Mouse (Mus musculus): ENCODE results near the gene Ablim2. TPM values are rescaled to one million over a fixed set of nuclear protein-coding genes. Genes with fewer than 3 reads are reported as not detected.

The Ablim2 gene
- total RNA-seq, 1 experiment = 1.6 TPM

GRCm38 (mm10) chr5:35788719-35789118 is 31.0 kb downstream of the Ablim2 start:
- Histone ChIP-seq H3K9ac (ENCODE audit: insufficient read depth, low read depth, low read length, poor library complexity, severe bottlenecking) (no peak overlapping the region), H3K27ac (ENCODE audit: insufficient read depth, low read depth, low read length, poor library complexity, severe bottlenecking) (no peak overlapping the region), H3K4me1 (ENCODE audit: control insufficient read depth in 2 of 2, insufficient read depth in 2 of 2, low read length in 2 of 2, poor library complexity in 1 of 2) (peaks cover 8 to 17% of the 10 kb centered on the region in 2 experiments; a peak in 2 of 4 replicates), H3K36me3 (ENCODE audit: control insufficient read depth, insufficient read depth, low read length, poor library complexity, severe bottlenecking) (no peaks in the 10 kb centered on the region), H3K4me3 (ENCODE audit: insufficient read depth in 1 of 2, low read depth in 1 of 2, low read length in 2 of 2, poor library complexity in 1 of 2, severe bottlenecking in 1 of 2) (no peak overlapping the region), H3K9me3 (ENCODE audit: control insufficient read depth, insufficient read depth, low read depth, low read length) (no peaks in the 10 kb centered on the region)
- in situ Hi-C loops (cut with MboI; ENCODE audit: low sequenced_read_pairs in 2 of 2, unreplicated experiment in 2 of 2) = no loop called here
- no peak for DNase-seq (ENCODE audit: low read depth, low spot score)
- TF ChIP-seq MAFK (IDR thresholded peaks at IDR 0.05; ENCODE audit: insufficient read depth, low read depth, low read length) (no peak), ZNF384 (IDR thresholded peaks at IDR 0.05; ENCODE audit: low read depth, low read length) (no peak), HCFC1 (IDR thresholded peaks at IDR 0.05; ENCODE audit: borderline replicate concordance, insufficient read depth, low read length) (no peak), ZC3H11A (IDR thresholded peaks at IDR 0.05; ENCODE audit: borderline replicate concordance, low read depth, low read length) (no peak), CHD2 (IDR thresholded peaks at IDR 0.05; ENCODE audit: low read depth, low read length) (no peak)

GRCm38 (mm10) chr5:35789697-35790096 is 32.0 kb downstream of the Ablim2 start:
- no peak for TF ChIP-seq HCFC1 (IDR thresholded peaks at IDR 0.05; ENCODE audit: borderline replicate concordance, insufficient read depth, low read length)
- no peak for TF ChIP-seq ZNF384 (IDR thresholded peaks at IDR 0.05; ENCODE audit: low read depth, low read length)
- no peak for TF ChIP-seq MAFK (IDR thresholded peaks at IDR 0.05; ENCODE audit: insufficient read depth, low read depth, low read length)
- no peak for TF ChIP-seq ZC3H11A (IDR thresholded peaks at IDR 0.05; ENCODE audit: borderline replicate concordance, low read depth, low read length)
- TF ChIP-seq CHD2 (IDR thresholded peaks at IDR 0.05; ENCODE audit: low read depth, low read length) = no peak
- Histone ChIP-seq H3K9ac (ENCODE audit: insufficient read depth, low read depth, low read length, poor library complexity, severe bottlenecking) (peak overlapping the region; percentile 83; the same call in 1 of the 2 replicates), H3K36me3 (ENCODE audit: control insufficient read depth, insufficient read depth, low read length, poor library complexity, severe bottlenecking) (no peaks in the 10 kb centered on the region), H3K27ac (ENCODE audit: insufficient read depth, low read depth, low read length, poor library complexity, severe bottlenecking) (peak overlapping the region; percentile 37; the same call in 1 of the 2 replicates), H3K4me3 (ENCODE audit: insufficient read depth in 1 of 2, low read depth in 1 of 2, low read length in 2 of 2, poor library complexity in 1 of 2, severe bottlenecking in 1 of 2) (peak overlapping the region in 1 of 2 experiments; percentile 74; a peak in 1 of 4 replicates), H3K9me3 (ENCODE audit: control insufficient read depth, insufficient read depth, low read depth, low read length) (no peaks in the 10 kb centered on the region), H3K4me1 (ENCODE audit: control insufficient read depth in 2 of 2, insufficient read depth in 2 of 2, low read length in 2 of 2, poor library complexity in 1 of 2) (peaks cover 8 to 17% of the 10 kb centered on the region in 2 experiments; a peak in 2 of 4 replicates)
- DNase-seq (ENCODE audit: low read depth, low spot score) = no peak
- in situ Hi-C loops (cut with MboI; ENCODE audit: low sequenced_read_pairs in 2 of 2, unreplicated experiment in 2 of 2) = no loop called here

GRCm38 (mm10) chr5:35790387-35791065 is 32.8 kb downstream of the Ablim2 start:
- Histone ChIP-seq H3K27ac (ENCODE audit: insufficient read depth, low read depth, low read length, poor library complexity, severe bottlenecking) (peak overlapping the region; percentile 37), H3K9ac (ENCODE audit: insufficient read depth, low read depth, low read length, poor library complexity, severe bottlenecking) (peak overlapping the region; percentile 83), H3K9me3 (ENCODE audit: control insufficient read depth, insufficient read depth, low read depth, low read length) (no peaks in the 10 kb centered on the region), H3K36me3 (ENCODE audit: control insufficient read depth, insufficient read depth, low read length, poor library complexity, severe bottlenecking) (no peaks in the 10 kb centered on the region), H3K4me1 (ENCODE audit: control insufficient read depth in 2 of 2, insufficient read depth in 2 of 2, low read length in 2 of 2, poor library complexity in 1 of 2) (peaks cover 7 to 17% of the 10 kb centered on the region in 2 experiments; a peak in 2 of 4 replicates), H3K4me3 (ENCODE audit: insufficient read depth in 1 of 2, low read depth in 1 of 2, low read length in 2 of 2, poor library complexity in 1 of 2, severe bottlenecking in 1 of 2) (peak overlapping the region; percentile 56 to 74)
- TF ChIP-seq ZNF384 (IDR thresholded peaks at IDR 0.05; ENCODE audit: low read depth, low read length) (no peak), MAFK (IDR thresholded peaks at IDR 0.05; ENCODE audit: insufficient read depth, low read depth, low read length) (no peak), ZC3H11A (IDR thresholded peaks at IDR 0.05; ENCODE audit: borderline replicate concordance, low read depth, low read length) (no peak), CHD2 (IDR thresholded peaks at IDR 0.05; ENCODE audit: low read depth, low read length) (no peak), HCFC1 (IDR thresholded peaks at IDR 0.05; ENCODE audit: borderline replicate concordance, insufficient read depth, low read length) (no peak)
- peak; percentile 65 for DNase-seq (ENCODE audit: low read depth, low spot score)
- in situ Hi-C loops (cut with MboI; ENCODE audit: low sequenced_read_pairs in 2 of 2, unreplicated experiment in 2 of 2) = no loop called here

- DNase-seq (ENCODE audit: low read depth, low spot score) = no peak
- Histone ChIP-seq H3K4me3 (ENCODE audit: insufficient read depth in 1 of 2, low read depth in 1 of 2, low read length in 2 of 2, poor library complexity in 1 of 2, severe bottlenecking in 1 of 2) (no peak overlapping the region), H3K36me3 (ENCODE audit: control insufficient read depth, insufficient read depth, low read length, poor library complexity, severe bottlenecking) (no peaks in the 10 kb centered on the region), H3K27ac (ENCODE audit: insufficient read depth, low read depth, low read length, poor library complexity, severe bottlenecking) (no peak overlapping the region), H3K9ac (ENCODE audit: insufficient read depth, low read depth, low read length, poor library complexity, severe bottlenecking) (no peak overlapping the region), H3K9me3 (ENCODE audit: control insufficient read depth, insufficient read depth, low read depth, low read length) (no peaks in the 10 kb centered on the region), H3K4me1 (ENCODE audit: control insufficient read depth in 2 of 2, insufficient read depth in 2 of 2, low read length in 2 of 2, poor library complexity in 1 of 2) (peaks cover 5 to 17% of the 10 kb centered on the region in 2 experiments; a peak in 2 of 4 replicates)
- TF ChIP-seq ZC3H11A (IDR thresholded peaks at IDR 0.05; ENCODE audit: borderline replicate concordance, low read depth, low read length) = no peak
- no peak for TF ChIP-seq HCFC1 (IDR thresholded peaks at IDR 0.05; ENCODE audit: borderline replicate concordance, insufficient read depth, low read length)
- TF ChIP-seq CHD2 (IDR thresholded peaks at IDR 0.05; ENCODE audit: low read depth, low read length) = no peak
- no peak for TF ChIP-seq MAFK (IDR thresholded peaks at IDR 0.05; ENCODE audit: insufficient read depth, low read depth, low read length)
- no peak for TF ChIP-seq ZNF384 (IDR thresholded peaks at IDR 0.05; ENCODE audit: low read depth, low read length)
- in situ Hi-C loops (cut with MboI; ENCODE audit: low sequenced_read_pairs in 2 of 2, unreplicated experiment in 2 of 2) = no loop called here
These were observed 36.3 kb downstream of the Ablim2 start for GRCm38 (mm10) chr5:35793971-35794370.
